24 mouse cellular contexts compared by ENCODE assay signal in the genomic region with DNA sequence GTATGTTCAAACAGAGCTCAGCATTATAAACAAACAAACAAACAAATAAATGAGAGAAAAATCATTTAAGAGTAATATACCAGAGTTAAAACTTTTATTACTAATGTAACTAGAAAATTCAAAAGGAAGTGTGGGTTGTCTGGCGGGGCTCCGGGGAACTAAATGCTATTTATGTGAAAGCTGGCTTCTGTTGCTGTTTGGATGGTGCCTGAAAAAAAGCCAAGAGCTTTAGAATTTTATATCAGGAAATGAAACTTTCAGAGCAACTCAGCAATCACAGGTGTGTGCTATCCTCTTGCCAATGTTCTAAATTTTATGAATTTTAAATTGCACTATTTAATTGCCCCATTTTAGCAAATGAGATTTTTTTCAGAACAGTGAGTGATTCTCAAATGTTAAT.
DNase-seq lines count a peak whose midpoint lies in the region; ATAC-seq lines count a peak whose summit lies in the region.
"Had no signal": no experiment of that assay in that cellular context is flagged by ENCODE, and none has a peak within 500 bp of the region (broad histone marks: within the 10 kb centered on the region; RNA-seq: fewer than 3 reads in every experiment).

No protein-coding gene starts in this region.

- peak; percentile 9 to 25 for DNase-seq in frontal cortex, postnatal 36 days (ENCODE audit: low spot score in 2 of 2)
- DNase-seq in frontal cortex, postnatal 10 days (ENCODE audit: low spot score in 2 of 2), result no peak
- peak; percentile 6 to 9 for DNase-seq in left cerebral cortex, postnatal 36 days (ENCODE audit: low spot score in 2 of 2)
- no peak for DNase-seq in left cerebral cortex, postnatal 4 days
- peak; percentile 40 for DNase-seq in layer of hippocampus, adult 9-11 months
- DNase-seq in right cerebral cortex, postnatal 25 days, result peak; percentile 7
- no peak for DNase-seq in cerebellum, postnatal 36 days
- DNase-seq: adrenal gland, adult 2 months; adrenal gland, postnatal 36 days; cerebellum, adult 2 months; cerebellum, postnatal 14 days; gastrocnemius, postnatal 25 days; heart, adult 2 months; heart, postnatal 4 days; kidney, adult 9 months; kidney, postnatal 14 days; spleen, adult 18-20 months; thymus, adult 18-20 months; thymus, postnatal 36 days had no signal

- ATAC-seq in granulocyte monocyte progenitor cell, adult 5-6 weeks (replicated peaks; ENCODE audit: poor library complexity, severe bottlenecking), result no peak
- ATAC-seq: activated CD4-positive, CD25-positive, alpha-beta regulatory T cell, adult 4 months; forebrain, embryonic 13.5 days; intestine, embryonic 16.5 days; midbrain, embryonic 16.5 days had no signal

- intact Hi-C loops in left cerebral cortex, postnatal 36 days (cut with DNase I), result no loop called here
- intact Hi-C loops in left cerebral cortex, postnatal 4 days (cut with DNase I), result no loop called here

Comparison
In these comparisons a context has a peak if more than half of its experiments do, and no peak if none do; other contexts are left out.
1. DNase-seq: peak in frontal cortex, postnatal 36 days (2 of 2), left cerebral cortex, postnatal 36 days (2 of 2), layer of hippocampus, adult 9-11 months (single experiment) and right cerebral cortex, postnatal 25 days (single experiment); none in frontal cortex, postnatal 10 days (0 of 2), left cerebral cortex, postnatal 4 days (single experiment) and cerebellum, postnatal 36 days (0 of 2).